Mouse (Mus musculus) midbrain, embryonic 16.5 days (tissue): Measurements from ENCODE around the gene Cln3. TPM values are rescaled to one million over a fixed set of nuclear protein-coding genes. Genes with fewer than 3 reads are reported as not detected.

Experiments used
- ATAC-seq: fragments of 200-750 bp; cut with Nextera tagmentation; 2 replicates; pipeline ENCODE4 v1.8.0; 2017; ENCODE audit warnings: moderate TSS enrichment
- H3K27ac ChIP-seq: fragments of 300-500 bp; sonication (generic); 2 replicates; pipeline ENCODE4 v1.5.1; 2014; ENCODE audit warnings: mild to moderate bottlenecking, low read length, mixed read lengths
- H3K27me3 ChIP-seq: fragments of 300-500 bp; sonication (generic); 2 replicates; pipeline ENCODE4 v1.6.1; 2014; ENCODE audit warnings: low read depth, low read length, mixed read lengths; ENCODE audit not compliant: control insufficient read depth, insufficient read depth
- H3K36me3 ChIP-seq: fragments of 300-500 bp; sonication (generic); 2 replicates; pipeline ENCODE4 v1.6.1; 2014; ENCODE audit warnings: mild to moderate bottlenecking, low read length, moderate library complexity, mixed read lengths; ENCODE audit not compliant: control insufficient read depth, insufficient read depth
- H3K4me1 ChIP-seq: fragments of 300-500 bp; sonication (generic); 2 replicates; pipeline ENCODE4 v1.6.1; 2014; ENCODE audit warnings: mild to moderate bottlenecking, low read length, mixed read lengths; ENCODE audit not compliant: control insufficient read depth, insufficient read depth
- H3K4me2 ChIP-seq: fragments of 300-500 bp; sonication (generic); 2 replicates; pipeline ENCODE4 v1.6.1; 2014; ENCODE audit warnings: mild to moderate bottlenecking, low read length, mixed read lengths
- H3K4me3 ChIP-seq: fragments of 300-500 bp; sonication (generic); 2 replicates; pipeline ENCODE4 v1.5.1; 2014; ENCODE audit warnings: low read depth, mild to moderate bottlenecking, low read length, moderate library complexity, mixed read lengths
- H3K9ac ChIP-seq: fragments of 300-500 bp; sonication (generic); 2 replicates; pipeline ENCODE4 v1.6.1; 2014; ENCODE audit warnings: low read depth, low read length, mixed read lengths
- H3K9me3 ChIP-seq: fragments of 300-500 bp; sonication (generic); replicated peaks from 2 replicates; pipeline ENCODE4 v1.6.1; 2014; ENCODE audit warnings: mild to moderate bottlenecking, low read length, mixed read lengths; ENCODE audit not compliant: control insufficient read depth, poor library complexity, severe bottlenecking
- WGBS: fragments of 180-500 bp; shearing (Covaris S2); extraction: QIAGEN DNeasy Blood & Tissue Kit; methylation state at CpG from one replicate; pipeline ENCODE4 v1.1.7; 2014; 5-methylcytosine and 5-hydroxymethylcytosine counted together
- polyA plus RNA-seq: library from polyadenylated mRNA; unstranded; fragments of >200 nt; fragmentation: Nextera tagmentation; extraction: Ambion mirVana; gene quantifications from 2 replicates; pipeline ENCODE4 v1.2.1, GENCODE M21; 2015

Gene Cln3
- polyA plus RNA-seq, 1 experiment from 2014 or later = 37.7 TPM

- H3K36me3 ChIP-seq = peaks cover 21% of the 10 kb centered on the region
- 91% methylated on average over 2 of the region's 2 CpGs for WGBS
These were observed 40.0 kb downstream of the Cln3 start for GRCm38 (mm10) chr7:126545631-126546030.

DNA sequence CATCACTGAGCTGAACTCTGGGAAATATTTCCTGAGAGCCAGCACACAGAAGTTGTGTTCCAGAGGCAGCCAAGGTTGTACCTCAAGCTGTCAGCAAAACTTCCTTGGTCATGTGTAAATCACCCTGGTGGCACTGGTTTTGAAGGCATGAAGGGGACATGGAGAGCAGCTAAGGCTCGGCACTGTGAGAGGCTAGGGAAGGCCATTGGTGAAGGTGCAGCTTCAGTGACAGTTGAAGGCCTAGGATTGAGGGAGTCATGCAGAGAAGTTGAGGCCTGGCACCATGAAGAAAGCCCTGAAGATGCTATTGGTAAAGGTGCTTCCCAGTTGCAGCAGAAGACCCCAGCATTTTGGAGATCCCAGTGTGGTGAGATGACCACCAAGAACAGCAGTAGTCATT is 44.0 kb downstream of the Cln3 start:
- Histone ChIP-seq H3K4me1 (no peaks in the 10 kb centered on the region; the same call in 1 of the 2 replicates), H3K9me3 (no peaks in the 10 kb centered on the region), H3K27ac (no peak overlapping the region), H3K36me3 (peaks cover 7% of the 10 kb centered on the region; the same call in 1 of the 2 replicates), H3K4me2 (no peak overlapping the region), H3K27me3 (peaks cover 3% of the 10 kb centered on the region), H3K4me3 (no peak overlapping the region), H3K9ac (no peak overlapping the region)
- 94% methylated on average over 1 of the region's 1 CpGs for WGBS
- ATAC-seq = no peak

More at GRCm38 (mm10) chr7:126545631-126546030, 40.0 kb downstream of the Cln3 start:
- no peaks in the 10 kb centered on the region for H3K4me1 ChIP-seq
- ATAC-seq = no peak
- no peak overlapping the region for H3K4me3 ChIP-seq
- H3K27ac ChIP-seq = no peak overlapping the region
- H3K9ac ChIP-seq = no peak overlapping the region
- H3K27me3 ChIP-seq = no peaks in the 10 kb centered on the region
- no peaks in the 10 kb centered on the region for H3K9me3 ChIP-seq
- H3K4me2 ChIP-seq = no peak overlapping the region

- WGBS = 77% methylated on average over 5 of the region's 5 CpGs
- peaks cover 6% of the 10 kb centered on the region for H3K27me3 ChIP-seq
These were observed 47.6 kb downstream of the Cln3 start for GRCm38 (mm10) chr7:126537820-126538585.

GRCm38 (mm10) chr7:126536466-126536865 is 49.2 kb downstream of the Cln3 start:
- Histone ChIP-seq H3K4me2 (peak overlapping the region; percentile 94), H3K36me3 (no peaks in the 10 kb centered on the region), H3K27ac (no peak overlapping the region), H3K9me3 (no peaks in the 10 kb centered on the region), H3K27me3 (peaks cover 6% of the 10 kb centered on the region), H3K4me1 (peaks cover 5% of the 10 kb centered on the region), H3K9ac (no peak overlapping the region; the same call in 1 of the 2 replicates), H3K4me3 (peak overlapping the region; percentile 45)
- WGBS = 49% methylated on average over 9 of the region's 9 CpGs
- no peak for ATAC-seq

More at GRCm38 (mm10) chr7:126537820-126538585, 47.6 kb downstream of the Cln3 start:
- H3K36me3 ChIP-seq = no peaks in the 10 kb centered on the region
- no peak overlapping the region for H3K9ac ChIP-seq
- H3K4me2 ChIP-seq = no peak overlapping the region
- H3K27ac ChIP-seq = no peak overlapping the region
- no peaks in the 10 kb centered on the region for H3K9me3 ChIP-seq
- H3K4me1 ChIP-seq = peaks cover 5% of the 10 kb centered on the region
- no peak for ATAC-seq
- no peak overlapping the region for H3K4me3 ChIP-seq

DNA sequence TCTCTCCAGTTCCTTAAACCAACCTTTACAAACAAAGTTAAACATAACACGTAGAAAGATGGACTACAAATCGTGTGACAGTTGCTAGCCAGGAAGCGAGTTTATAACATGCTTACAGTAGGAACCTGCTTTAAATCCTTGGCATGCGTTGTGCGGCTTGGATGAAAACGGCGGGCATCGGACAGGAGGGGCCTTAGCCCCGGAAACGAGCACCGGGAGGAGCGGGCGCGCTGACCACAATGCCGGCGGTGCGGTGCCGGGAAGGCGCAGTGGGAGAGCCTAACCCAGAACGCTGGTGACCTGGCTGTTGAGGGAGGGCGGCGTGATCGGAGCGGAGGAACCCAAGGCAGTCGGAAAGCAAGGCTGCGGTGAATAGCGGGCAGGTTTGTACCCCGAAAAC is 49.9 kb downstream of the Cln3 start:
- Histone ChIP-seq H3K4me3 (peak overlapping the region; percentile 45), H3K27me3 (peaks cover 6% of the 10 kb centered on the region), H3K4me1 (peaks cover 5% of the 10 kb centered on the region), H3K9ac (peak overlapping the region; percentile 73), H3K36me3 (no peaks in the 10 kb centered on the region), H3K9me3 (no peaks in the 10 kb centered on the region), H3K27ac (no peak overlapping the region), H3K4me2 (peak overlapping the region; percentile 94)
- ATAC-seq = no peak
- WGBS = 2% methylated on average over 28 of the region's 28 CpGs

GRCm38 (mm10) chr7:126533434-126533833 is 52.2 kb downstream of the Cln3 start:
- Histone ChIP-seq H3K9ac (no peak overlapping the region), H3K4me2 (no peak overlapping the region), H3K27me3 (peaks cover 6% of the 10 kb centered on the region), H3K9me3 (no peaks in the 10 kb centered on the region), H3K27ac (no peak overlapping the region), H3K4me1 (peaks cover 5% of the 10 kb centered on the region), H3K36me3 (no peaks in the 10 kb centered on the region), H3K4me3 (no peak overlapping the region)
- 89% methylated on average over 1 of the region's 1 CpGs for WGBS
- no peak for ATAC-seq

DNA sequence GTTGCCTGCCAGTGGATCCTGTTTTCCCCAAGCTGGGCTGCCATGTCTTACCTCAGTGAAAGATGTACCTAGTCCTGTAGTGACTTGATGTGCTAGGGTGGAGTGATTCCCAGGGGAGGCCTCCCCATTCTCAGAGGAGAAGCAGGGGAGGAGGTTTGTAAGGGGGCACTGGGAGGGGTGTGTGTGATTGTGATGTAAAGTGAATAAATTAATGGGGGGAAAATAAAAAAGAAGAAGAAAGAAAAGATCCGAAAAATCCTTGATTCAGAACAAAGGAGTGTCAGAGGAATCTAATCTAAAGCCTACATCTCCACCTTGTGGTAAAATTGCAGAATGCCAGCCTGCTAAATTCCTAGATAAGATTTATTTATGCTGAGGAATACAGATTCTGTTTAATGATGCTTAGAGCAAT is 57.4 kb downstream of the Cln3 start:
- no peaks in the 10 kb centered on the region for H3K36me3 ChIP-seq
- H3K4me1 ChIP-seq = peaks cover 4% of the 10 kb centered on the region
- H3K4me3 ChIP-seq = no peak overlapping the region
- H3K9me3 ChIP-seq = no peaks in the 10 kb centered on the region
- ATAC-seq = peak; percentile 51; the same call in 1 of the 2 replicates
- H3K9ac ChIP-seq = peak overlapping the region; percentile 62
- peak overlapping the region; percentile 20 for H3K4me2 ChIP-seq
- WGBS = 0% methylated on average over 1 of the region's 1 CpGs
- peak overlapping the region; percentile 72 for H3K27ac ChIP-seq
- H3K27me3 ChIP-seq = no peaks in the 10 kb centered on the region

- no peak overlapping the region for H3K4me2 ChIP-seq
- H3K4me1 ChIP-seq = peaks cover 4% of the 10 kb centered on the region
- H3K27me3 ChIP-seq = no peaks in the 10 kb centered on the region; the same call in 1 of the 2 replicates
- WGBS = 90% methylated on average over 3 of the region's 3 CpGs
- ATAC-seq = no peak
- no peak overlapping the region for H3K4me3 ChIP-seq
- H3K36me3 ChIP-seq = no peaks in the 10 kb centered on the region
- H3K9me3 ChIP-seq = no peaks in the 10 kb centered on the region
- H3K27ac ChIP-seq = no peak overlapping the region
- no peak overlapping the region for H3K9ac ChIP-seq
These were observed 62.3 kb downstream of the Cln3 start for GRCm38 (mm10) chr7:126523316-126523715.
